Mouse (Mus musculus): Measurements from ENCODE around the gene Chst11.
A peak's percentile ranks its signal among the peaks of the same experiment; 100 is the strongest.

Gene Chst11

DNA sequence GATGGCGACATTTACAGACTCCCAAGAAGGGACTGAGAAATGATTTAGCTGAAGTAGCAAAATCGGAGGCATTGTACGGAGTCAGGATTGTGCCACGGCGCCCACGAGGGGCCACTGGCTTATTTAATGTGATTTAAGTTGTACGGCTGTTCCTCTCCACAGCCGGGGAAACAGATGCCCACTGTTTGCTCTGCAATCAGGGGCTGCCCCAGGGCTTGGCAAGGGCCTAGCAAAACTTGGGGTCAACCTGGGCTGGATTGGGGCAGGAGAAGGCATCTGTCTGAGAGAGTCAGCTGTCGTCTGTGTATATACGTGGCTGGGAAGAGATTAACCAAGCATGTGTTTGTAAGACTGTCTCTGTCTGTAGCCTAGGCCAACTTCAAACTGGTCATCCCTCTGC lies 149.6 kb downstream of the Chst11 start:
- DNase-seq (ENCODE audit: inconsistent age in 2 of 2, low spot score in 1 of 2) = no peak

DNA sequence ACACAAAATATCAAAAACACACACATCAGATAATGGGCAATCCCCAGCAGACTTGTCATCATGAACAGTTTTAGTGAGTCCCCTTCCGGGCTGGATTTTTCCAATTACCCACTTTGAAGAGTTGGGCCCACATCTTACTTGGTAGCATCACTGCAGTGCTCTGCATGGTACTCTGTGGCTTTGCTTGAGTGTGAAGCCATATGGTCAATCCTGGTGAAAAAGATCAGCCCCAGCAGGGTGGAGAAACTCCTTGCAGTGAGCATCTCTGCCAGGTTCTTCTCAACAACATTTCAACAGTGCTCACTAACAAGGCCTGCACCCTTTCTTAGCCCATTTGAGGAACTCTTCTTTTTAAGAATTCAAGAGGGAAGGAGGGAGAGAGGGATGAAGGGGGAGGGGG lies 150.7 kb downstream of the Chst11 start:
- no peak for DNase-seq (ENCODE audit: inconsistent age in 2 of 2, low spot score in 1 of 2)

DNA sequence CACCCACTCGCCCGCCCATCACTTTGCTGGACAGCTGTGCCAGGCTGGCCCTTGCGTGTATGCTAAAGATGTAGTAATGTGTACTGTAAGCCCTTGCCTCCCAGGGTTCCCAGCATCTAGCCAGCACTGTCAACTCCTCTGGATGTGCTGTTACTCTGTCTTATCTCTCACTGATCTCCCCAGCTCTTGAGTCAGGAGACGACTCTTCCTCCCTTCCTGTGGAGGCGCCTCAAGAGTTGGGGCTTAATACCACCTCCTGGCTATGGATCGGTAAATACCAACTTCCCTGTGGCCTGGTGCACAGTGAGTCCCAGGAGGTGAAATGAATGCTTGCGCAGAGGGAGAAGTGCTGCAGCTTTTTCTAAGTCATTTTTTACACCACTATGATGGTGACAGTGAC lies 151.8 kb downstream of the Chst11 start:
- no peak for DNase-seq (ENCODE audit: inconsistent age in 2 of 2, low spot score in 1 of 2)

DNA sequence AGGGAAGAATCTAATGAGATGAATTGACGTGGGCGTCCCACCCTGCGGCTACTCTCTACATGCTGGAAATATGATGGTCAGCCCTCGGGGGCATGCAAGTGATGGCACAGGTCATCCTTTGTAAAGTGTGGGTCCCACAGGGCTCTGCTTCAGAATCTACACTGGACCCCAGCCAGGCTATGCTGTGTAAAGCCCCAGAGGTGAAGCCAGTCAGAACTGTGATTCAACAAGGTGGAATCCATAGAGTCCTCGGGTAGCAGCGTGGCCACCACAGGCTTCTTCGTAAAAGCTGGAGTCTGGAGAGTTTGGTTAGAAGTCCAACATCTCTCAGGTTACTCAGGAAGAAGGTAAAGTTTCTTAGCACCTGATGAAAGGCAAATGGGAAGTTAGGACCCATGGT lies 154.0 kb downstream of the Chst11 start:
- DNase-seq (ENCODE audit: inconsistent age in 2 of 2, low spot score in 1 of 2) = no peak

DNA sequence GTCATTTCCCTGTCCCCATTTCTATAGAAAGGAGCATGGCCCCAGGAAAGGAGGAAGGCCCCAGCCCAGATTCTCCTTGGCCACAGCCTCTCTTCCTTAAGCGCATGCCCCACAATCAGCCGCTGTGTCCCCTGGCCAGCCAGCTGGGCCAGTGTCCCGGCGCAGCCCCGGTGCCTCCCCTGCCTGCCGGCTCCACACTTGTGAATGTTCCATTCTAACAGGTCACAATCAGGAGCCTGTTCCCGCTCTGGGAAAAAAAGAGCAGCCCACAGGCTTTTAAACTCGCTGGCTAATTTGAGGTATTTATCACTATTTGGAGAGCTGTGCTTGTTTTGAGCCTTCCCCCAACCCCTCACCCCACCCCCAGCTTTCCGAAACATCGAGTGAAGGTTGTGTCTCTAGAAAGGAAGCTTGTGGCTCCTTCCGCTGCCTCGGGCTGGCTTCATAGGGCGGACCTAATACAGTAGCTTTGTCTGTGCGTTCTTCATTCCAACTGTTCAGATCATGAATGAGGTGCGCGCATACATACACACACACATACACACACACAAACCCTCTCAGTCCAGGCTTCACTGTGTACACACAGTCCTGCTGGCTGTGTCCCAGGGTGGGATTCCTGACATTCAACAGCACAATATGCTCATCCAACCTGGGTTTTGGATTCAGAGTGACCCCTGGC lies 155.1 kb downstream of the Chst11 start:
- no peak for DNase-seq (ENCODE audit: inconsistent age in 2 of 2, low spot score in 1 of 2)

DNA sequence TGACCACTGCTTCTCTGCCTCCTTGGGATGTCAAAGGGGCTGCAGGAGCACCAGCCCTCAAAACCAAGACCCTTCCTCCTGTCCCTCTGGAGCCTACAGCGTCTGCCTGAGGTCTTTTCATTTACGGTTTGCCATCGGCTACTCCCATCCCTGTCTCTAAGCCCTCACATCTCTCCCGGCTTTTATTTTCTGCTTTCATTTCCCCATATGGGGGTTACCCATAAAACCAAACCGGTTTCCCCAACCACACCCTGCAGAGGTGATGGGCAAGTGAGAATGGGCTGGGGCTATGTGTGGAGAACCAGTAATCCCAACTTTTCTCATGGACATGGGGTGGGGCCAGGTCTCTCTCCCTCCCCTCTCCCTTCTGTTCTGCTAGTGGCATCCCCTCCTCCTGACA lies 156.1 kb downstream of the Chst11 start:
- no peak for DNase-seq (ENCODE audit: inconsistent age in 2 of 2, low spot score in 1 of 2)

DNA sequence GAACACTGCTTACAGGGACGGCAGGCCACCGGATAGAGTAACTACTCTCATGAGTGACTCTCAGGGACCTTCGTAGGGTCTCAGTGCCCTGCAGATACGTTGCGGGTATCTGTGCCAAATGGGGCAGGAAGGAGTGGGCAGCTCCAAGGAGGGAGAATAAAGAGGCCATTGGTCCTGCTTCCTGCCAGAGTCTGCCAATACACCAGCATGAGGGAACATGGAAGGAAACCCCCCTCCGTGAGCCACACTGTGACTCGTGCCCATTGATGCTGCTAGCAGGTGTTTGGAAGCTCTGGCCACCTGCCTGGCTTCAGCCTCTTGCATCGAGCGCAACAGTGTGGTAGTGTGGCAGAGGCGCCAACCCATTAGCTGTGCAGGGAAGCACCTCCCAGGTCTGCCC lies 157.8 kb downstream of the Chst11 start:
- no peak for DNase-seq (ENCODE audit: inconsistent age in 2 of 2, low spot score in 1 of 2)

DNA sequence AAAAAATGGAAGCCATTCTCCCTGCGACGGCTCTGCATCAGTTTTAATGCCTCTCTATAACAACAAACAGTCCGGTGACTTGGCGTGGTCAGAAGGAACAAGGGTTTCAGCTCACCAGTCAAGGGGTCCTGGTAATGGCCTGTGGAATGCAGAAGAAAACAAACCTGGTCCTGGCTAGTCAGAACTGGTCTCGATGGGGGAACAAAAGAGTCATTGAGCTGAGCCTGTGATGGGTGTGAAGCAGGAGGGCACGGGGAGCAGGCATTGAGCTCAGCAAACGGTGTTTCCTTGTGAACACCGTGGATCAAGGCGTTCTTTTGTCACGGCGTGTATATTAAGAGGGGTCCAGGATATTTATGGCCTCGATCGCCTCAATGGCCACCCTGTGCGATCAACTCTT lies 160.5 kb downstream of the Chst11 start:
- no peak for DNase-seq (ENCODE audit: inconsistent age in 2 of 2, low spot score in 1 of 2)

DNA sequence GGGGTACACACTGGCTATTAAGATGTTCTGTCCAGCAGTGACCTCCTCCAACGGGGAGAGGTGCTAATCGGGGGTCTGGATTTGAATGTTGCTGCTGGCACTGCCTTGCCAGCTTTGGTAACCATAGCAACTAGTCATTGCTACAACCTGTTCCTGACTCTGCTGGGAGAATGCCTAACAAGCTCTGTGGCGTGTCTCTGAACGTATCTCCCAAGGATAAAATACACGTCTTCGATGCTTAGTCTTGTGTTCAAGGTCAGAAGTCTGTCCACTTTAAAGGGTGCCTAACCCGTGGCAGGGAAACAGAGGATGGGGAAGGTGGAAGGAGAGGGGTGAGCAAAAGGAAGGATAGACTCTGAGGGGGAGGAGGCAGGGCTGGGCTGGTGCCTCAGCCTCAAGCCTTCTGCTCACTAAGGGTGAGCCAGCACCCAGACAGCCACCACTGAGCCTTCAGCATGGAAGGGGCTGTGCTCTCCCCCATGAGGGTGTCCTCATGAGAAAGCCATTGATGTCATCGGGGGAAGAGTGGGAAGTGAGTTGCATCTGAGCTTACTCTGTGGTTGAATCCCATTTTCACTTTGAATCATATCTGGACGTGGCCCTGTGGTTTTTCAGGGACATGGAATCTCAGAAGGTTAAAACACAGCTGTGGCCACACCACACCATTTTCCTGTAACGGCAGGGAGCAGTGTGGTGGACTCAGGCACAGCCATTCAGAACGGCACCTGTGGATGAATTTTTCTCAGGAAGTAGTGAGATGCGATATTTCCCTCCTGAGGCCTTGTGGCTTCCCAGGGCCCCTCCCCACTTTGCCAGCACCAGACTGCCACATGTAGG lies 164.3 kb downstream of the Chst11 start:
- peak; percentile 42 to 74 for DNase-seq (ENCODE audit: inconsistent age in 2 of 2, low spot score in 1 of 2)

DNA sequence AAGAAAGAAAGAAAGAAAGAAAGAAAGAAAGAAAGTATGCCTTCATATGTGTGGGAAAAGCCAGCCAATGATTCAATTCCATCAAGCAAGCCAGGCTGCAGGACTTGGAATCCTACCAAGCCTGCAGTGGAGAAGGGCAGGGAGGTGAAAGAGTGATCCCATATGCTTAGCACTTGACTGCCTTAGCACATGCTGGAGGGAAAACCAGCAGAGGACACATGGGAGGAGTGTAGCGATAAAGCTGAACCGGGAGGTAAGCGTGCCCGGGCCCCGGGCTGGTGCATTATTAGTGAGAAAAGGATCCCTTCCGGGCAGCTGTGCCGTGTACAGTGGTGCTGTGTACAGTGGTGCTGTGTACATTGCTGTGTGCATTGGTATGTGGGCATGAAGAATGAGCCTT lies 165.3 kb downstream of the Chst11 start:
- no peak for DNase-seq (ENCODE audit: inconsistent age in 2 of 2, low spot score in 1 of 2)

DNA sequence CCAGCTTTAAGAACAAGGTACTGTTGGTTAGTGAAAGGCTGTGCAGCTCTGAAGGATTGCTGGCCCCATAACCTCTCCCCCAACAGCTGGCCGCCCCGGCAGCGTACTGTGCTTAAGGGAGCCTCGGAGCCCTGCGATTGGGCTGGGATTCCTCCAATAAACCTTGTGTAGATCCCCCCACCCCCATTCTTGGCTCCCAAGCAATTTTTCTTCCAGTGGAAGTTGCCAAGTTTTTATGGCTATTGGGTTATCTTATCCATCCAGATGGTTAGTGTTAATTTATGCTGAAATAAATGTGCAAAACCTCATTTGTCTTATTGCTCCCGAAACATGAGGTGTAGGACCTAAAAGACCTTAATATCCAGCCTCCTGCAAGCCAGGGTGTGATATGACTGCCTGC lies 166.1 kb downstream of the Chst11 start:
- DNase-seq (ENCODE audit: inconsistent age in 2 of 2, low spot score in 1 of 2) = no peak

DNA sequence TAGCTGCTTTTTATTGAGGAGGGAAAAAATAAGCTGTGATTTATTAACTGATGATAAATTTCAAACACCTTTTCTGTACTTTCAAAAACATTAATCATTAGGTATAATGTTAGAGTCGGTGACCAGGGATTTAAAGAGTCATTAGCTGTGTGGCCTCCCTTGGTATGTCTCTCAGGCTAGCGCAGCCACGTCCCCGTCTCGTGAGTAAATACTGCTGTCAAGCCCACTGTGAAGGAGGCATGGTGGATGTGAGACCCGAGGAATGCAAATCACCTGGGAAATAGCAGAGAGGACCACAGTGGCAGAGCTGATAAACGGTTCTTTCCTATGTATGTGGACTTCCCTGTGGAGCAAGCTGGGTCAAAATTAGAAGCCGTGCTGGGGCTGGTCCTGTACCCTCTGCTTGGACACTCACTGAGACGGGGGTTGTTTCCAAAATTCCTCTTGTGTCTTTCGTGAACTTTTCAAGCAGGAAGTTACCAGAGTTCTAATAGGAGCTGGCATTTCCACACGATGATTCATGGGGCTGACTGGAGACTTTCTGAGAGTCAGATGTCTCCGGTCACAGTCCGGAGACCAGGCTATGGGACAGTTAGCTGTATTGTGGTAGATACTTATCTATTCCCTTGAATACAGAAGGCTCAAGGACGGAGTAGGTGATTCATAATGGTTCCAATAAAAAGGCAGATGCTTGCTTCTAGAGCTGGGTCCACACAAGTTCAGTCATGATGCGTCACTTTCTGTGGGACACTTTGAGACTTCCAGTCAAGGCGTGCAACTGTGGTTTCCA lies 166.8 kb downstream of the Chst11 start:
- DNase-seq (ENCODE audit: inconsistent age in 2 of 2, low spot score in 1 of 2) = peak; percentile 85 to 93

DNA sequence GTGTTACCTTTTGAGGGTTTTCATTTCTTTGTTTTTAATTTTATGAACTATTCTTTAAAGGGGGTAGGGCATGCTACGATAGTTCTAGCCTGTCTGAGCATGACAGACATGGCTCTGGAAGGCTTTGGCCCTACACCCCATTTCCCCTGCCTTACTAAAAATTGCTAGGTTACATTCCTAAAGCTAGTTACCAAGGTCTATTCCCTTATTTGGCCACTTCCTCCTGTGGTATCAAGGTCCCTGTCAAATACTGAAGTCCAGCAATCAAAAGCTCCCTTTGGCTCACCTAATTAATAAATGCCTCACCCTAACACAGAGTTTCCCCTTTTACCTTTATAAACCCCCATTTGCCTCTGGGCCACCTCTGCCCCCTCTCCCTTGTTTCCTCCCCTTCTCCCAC lies 167.4 kb downstream of the Chst11 start:
- no peak for DNase-seq (ENCODE audit: inconsistent age in 2 of 2, low spot score in 1 of 2)

DNA sequence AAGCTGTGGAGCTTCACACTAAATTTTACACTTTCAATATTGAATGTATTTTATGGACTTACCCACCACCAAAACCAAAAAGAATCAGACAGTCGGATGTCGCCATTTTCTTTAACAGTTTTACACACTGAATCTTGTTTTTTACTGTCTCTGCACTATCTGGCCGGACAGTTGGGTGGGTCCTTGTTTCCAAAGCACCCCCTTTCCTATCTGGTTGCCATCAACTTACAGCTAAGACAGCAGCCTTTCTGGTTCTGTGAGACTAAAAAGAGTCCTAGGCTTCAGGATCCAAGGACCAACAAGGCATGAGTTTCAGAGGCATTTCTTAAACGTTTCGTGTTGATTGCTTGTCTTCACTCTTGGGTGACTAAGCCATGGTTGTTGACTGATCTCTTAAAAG lies 168.1 kb downstream of the Chst11 start:
- DNase-seq (ENCODE audit: inconsistent age in 2 of 2, low spot score in 1 of 2) = no peak

DNA sequence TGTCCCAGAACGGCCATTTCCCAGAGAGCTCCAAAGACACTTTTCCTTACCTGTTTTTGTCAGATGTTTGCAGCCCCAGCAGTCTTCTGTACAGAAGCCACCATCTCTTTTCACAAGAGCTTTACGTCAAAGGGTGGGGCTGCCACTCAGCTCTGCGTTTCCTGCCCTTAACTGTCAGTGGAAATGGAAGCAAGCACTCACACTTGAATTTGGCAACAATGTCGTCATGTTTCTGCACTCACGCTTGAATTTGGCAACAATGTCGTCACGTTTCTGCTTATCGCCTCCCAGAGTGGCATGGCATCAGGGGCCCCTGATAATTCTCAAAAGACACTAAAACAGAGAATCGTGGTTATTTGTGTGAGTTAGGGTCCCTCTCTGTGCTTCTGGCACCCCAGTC lies 168.6 kb downstream of the Chst11 start:
- DNase-seq (ENCODE audit: inconsistent age in 2 of 2, low spot score in 1 of 2) = no peak

DNA sequence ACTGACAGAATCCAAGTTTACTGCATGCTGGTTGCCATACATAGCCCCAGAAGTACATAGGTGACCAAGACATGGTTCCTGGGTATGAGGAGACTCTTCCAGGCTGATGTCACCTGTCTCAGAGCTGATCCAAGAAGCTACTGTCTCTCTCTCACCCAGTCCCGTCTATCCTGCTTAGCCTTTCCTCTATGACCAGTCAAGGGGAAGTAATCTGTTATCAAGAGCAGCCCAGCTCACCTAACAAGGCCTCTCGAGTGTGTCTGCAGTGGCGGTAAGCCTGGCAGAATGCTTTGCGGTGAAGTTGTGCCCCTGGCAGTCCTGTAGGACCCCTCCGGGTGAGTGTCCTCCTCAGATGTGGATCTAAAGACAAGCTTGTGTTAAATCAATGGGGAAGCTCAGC lies 172.0 kb downstream of the Chst11 start:
- no peak for DNase-seq (ENCODE audit: inconsistent age in 2 of 2, low spot score in 1 of 2)

DNA sequence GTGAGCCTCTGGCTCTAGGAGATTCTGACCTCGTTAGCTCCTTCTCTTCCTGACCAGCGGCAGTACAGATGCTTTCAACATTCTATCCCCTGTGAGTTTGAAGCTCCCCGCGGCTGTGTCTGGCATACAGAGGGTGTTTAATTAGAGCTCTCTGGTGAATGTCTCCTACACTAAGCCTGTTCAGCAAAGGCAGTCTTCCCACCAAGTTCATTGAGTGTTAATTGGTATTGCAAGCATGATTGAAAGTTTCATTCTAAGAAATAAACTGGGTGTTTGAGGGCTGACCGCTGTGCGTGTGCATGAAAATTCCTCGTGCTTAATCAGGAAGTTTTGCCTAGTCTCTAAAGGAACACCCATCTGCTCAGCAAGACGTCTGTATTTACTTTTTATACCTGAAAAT lies 173.0 kb downstream of the Chst11 start:
- DNase-seq (ENCODE audit: inconsistent age in 2 of 2, low spot score in 1 of 2) = no peak

DNA sequence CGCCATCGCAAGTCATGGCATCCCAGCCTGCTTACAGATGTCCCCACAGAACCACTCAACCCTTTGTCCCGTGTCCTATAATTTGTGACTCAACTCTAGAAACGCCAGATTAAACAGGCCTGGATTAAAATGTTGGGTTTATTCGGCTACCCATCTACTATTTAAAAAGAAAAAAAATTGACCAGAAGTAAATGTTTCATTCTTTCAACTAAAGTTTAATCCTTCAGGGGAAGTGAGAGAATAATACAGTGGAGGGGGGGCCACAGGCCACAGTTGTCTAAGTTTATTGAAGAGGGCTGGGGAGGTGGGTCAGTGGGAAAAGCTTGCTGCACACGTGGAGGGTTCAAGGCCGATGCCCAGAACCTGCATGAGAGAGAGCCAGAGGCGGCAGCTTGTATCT lies 173.9 kb downstream of the Chst11 start:
- no peak for DNase-seq (ENCODE audit: inconsistent age in 2 of 2, low spot score in 1 of 2)

DNA sequence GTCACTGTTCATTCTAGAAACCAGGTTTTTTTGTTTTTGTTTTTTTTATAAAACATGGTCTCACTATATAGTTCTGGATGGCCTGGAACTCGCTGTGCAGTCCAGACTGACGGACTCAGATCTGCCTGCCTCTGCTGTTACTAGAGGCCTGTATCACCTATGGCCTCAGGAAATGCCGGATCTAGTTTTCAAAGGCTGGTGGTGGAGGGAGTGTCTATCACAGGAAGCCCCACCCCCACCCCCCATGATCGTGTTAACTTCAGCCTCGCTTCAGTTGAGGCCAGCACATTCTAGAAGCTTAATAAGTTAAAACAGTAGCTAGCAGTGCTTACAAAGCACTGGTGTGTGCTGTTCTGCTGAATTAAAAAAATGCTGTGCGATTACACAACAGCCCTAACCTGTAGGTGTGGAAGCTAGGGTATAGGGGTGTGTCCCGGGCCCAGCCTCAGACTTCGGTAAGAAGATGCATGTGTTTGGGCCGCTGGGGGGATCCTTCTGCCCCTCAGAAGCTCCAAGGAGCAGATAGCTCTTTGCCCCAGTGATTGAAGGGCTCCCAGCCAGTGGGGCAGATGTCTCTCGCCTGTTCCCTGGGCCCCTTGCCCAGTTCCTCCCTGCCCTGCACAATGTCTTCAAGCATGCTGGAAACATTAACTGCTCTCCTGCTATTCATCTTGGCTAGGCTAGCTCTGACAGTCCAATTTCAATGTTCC lies 176.5 kb downstream of the Chst11 start:
- peak in 1 of 2 experiments; percentile 73 for DNase-seq (ENCODE audit: inconsistent age in 2 of 2, low spot score in 1 of 2)

DNA sequence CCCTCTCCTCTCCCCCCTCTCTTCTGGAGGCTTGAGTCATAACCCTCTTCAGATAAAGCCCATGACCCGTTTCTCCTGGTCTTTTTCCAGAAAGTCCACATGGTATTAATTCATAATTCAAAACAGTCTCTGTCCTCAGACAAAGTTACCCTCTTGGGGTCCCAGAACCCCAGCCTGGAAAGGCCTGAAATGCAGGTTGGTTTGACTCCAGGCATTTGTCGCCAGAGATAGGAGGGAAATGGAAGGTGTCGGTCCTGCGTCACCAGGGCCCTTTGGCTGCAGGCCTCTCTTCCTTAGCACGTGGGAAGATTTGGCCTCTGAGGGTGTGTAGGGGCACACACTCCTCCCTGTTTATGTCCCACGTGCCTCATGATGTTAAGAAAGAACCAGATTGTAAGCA lies 178.6 kb downstream of the Chst11 start:
- peak in 1 of 2 experiments; percentile 76 for DNase-seq (ENCODE audit: inconsistent age in 2 of 2, low spot score in 1 of 2)

DNA sequence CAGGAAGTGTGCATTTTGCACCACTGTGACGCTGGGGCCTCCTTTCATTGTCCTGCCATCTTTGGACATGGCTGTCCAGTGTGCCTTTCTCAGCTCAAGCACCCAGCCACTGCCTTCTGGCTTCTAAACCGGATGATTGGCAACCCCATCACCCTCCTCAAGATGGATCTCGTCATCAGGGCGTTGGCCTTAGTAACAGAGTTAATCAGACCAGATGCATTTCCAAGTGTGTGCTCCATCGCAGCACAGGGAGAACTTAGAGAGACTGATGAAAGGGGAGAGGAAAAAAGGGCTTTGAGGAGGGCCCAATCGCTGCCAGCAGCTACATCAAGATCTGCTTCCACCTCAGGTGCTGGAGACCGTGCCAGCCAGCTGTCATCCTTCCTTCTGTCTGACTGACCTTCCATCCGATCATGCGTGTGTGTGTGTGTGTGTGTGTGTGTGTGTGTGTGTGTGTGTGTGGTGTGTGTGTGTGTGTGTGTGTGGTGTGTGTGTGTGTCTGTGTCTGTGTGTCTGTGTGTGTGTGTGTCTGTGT lies 179.7 kb downstream of the Chst11 start:
- no peak for DNase-seq (ENCODE audit: inconsistent age in 2 of 2, low spot score in 1 of 2)
